Mouse (Mus musculus): ENCODE measurements at regions not wholly inside any gene's neighbourhood (a gene's known extent, or its start where the extent isn't known, plus 50 kb on each side); places are given as distances from the start of the nearest gene placed in this dataset.

DNA sequence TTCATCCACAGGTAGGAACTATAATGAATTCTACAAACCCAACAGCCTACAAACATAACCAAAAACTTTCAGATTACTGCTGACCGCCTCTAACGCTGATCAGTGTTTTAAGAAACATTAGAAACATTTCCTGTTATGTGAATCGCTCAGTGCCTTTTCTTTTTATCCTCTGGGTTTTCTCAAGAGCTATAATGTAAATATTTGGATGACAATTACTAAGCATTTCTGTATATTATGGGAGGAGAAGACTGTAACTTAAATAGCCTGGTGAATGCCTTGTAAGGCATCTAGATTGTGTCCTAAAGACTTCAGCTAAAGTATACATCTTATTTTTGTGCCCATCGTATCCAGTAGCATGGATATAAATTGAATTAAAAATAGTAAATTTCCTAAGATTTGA, 465.9 kb upstream of the Acvr2a start:
- TF ChIP-seq CTCF (IDR thresholded peaks at IDR 0.05; ENCODE audit: low read depth) (no peak), EP300 (IDR thresholded peaks at IDR 0.05; ENCODE audit: low read depth) (no peak)

Data from liver, postnatal 0 days (tissue).